Mouse (Mus musculus) limb, embryonic 10.5 days (tissue): ENCODE data around the gene Dirc2. TPM values are rescaled to one million over a fixed set of nuclear protein-coding genes. Genes with fewer than 3 reads are reported as not detected.

ENCODE experiments used
- DNase-seq: peaks from one replicate; pipeline ENCODE4 v3.0.0-alpha.2; 2017; ENCODE audit warnings: low spot score
- H3K27ac ChIP-seq: fragments of 300-500 bp; sonication (generic); 2 replicates; pipeline ENCODE4 v1.5.1; 2016; ENCODE audit warnings: mild to moderate bottlenecking
- H3K27me3 ChIP-seq: fragments of 300-500 bp; sonication (generic); 2 replicates; pipeline ENCODE4 v1.6.1; 2016; ENCODE audit warnings: low read depth, mild to moderate bottlenecking; ENCODE audit not compliant: poor library complexity, severe bottlenecking
- H3K36me3 ChIP-seq: fragments of 300-500 bp; sonication (generic); 2 replicates; pipeline ENCODE4 v1.6.1; 2016; ENCODE audit warnings: mild to moderate bottlenecking, moderate library complexity
- H3K4me1 ChIP-seq: fragments of 300-500 bp; sonication (generic); 2 replicates; pipeline ENCODE4 v1.6.1; 2016
- H3K4me3 ChIP-seq: fragments of 300-500 bp; sonication (generic); 2 replicates; pipeline ENCODE4 v1.5.1; 2016; ENCODE audit warnings: mild to moderate bottlenecking, moderate library complexity
- H3K9me3 ChIP-seq: fragments of 300-500 bp; sonication (generic); replicated peaks from 2 replicates; pipeline ENCODE4 v1.6.1; 2016; ENCODE audit warnings: mild to moderate bottlenecking
- WGBS: fragments of 180-500 bp; shearing (Covaris S2); methylation state at CpG from one replicate; pipeline ENCODE4 v1.1.7; 2016; 5-methylcytosine and 5-hydroxymethylcytosine counted together
- polyA plus RNA-seq: library from polyadenylated mRNA; unstranded; fragments of >200 nt; fragmentation: Nextera tagmentation; extraction: Ambion mirVana; gene quantifications from 2 replicates; pipeline ENCODE4 v1.2.1, GENCODE M21; 2016

The Dirc2 gene
- polyA plus RNA-seq, 1 experiment from 2014 or later = 13.3 TPM

GRCm38 (mm10) chr16:35691606-35692005 lies 77.5 kb downstream of the Dirc2 start:
- no peaks in the 10 kb centered on the region for H3K27me3 ChIP-seq
- 93% methylated on average over 7 of the region's 7 CpGs for WGBS
- no peak overlapping the region for H3K27ac ChIP-seq

DNA sequence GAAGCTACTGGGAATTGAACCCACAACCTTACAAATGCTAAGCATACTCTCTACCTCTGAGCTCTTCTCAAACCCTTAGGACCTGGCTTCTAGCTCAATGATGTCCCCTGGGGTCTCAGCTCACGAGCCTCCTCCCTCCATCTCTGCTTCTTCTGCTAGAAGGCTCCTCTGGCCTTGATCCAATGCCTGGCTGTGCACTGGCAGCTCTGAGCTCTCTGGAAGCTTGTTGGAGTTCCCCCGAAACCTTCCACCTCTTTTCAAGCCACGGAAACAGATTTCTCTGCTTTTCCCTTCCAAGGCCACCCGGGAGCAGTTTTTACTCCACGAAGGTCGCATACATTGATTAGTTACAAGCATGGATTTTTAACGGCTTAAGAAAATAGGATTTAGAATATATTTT lies 82.7 kb downstream of the Dirc2 start:
- DNase-seq = no peak
- H3K27ac ChIP-seq = no peak overlapping the region
- H3K4me3 ChIP-seq = no peak overlapping the region
- peaks cover 6% of the 10 kb centered on the region for H3K4me1 ChIP-seq
- H3K36me3 ChIP-seq = no peaks in the 10 kb centered on the region
- no peaks in the 10 kb centered on the region for H3K27me3 ChIP-seq
- H3K9me3 ChIP-seq = no peaks in the 10 kb centered on the region
- 91% methylated on average over 7 of the region's 7 CpGs for WGBS

More at GRCm38 (mm10) chr16:35691606-35692005, 77.5 kb downstream of the Dirc2 start:
- Histone ChIP-seq H3K9me3 (no peaks in the 10 kb centered on the region), H3K4me1 (no peaks in the 10 kb centered on the region), H3K4me3 (no peak overlapping the region), H3K36me3 (peaks cover 9% of the 10 kb centered on the region)
- DNase-seq = no peak

DNA sequence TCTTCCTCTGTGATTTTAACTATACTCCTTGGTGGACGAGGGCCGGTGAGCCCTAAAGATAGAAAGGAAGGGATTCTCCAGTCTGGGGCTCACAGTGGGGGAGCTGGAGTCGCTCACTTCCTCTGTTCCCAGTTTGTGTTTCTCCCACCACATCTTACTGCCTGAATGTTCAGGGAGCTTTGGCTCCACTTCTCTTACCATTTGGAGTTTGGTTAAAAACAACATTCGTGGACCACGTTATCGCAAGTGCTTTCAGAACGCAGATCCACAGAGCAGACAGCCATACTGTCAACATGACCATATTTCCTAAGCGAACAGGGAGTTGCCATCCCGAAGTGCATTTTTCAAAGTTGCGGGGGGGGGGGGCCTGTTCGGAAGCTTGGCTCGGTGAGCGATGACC lies 84.1 kb downstream of the Dirc2 start:
- DNase-seq = no peak
- H3K27ac ChIP-seq = no peak overlapping the region
- H3K36me3 ChIP-seq = no peaks in the 10 kb centered on the region
- H3K4me3 ChIP-seq = no peak overlapping the region
- H3K4me1 ChIP-seq = peaks cover 14% of the 10 kb centered on the region
- 84% methylated on average over 13 of the region's 13 CpGs for WGBS
- no peaks in the 10 kb centered on the region for H3K9me3 ChIP-seq
- H3K27me3 ChIP-seq = no peaks in the 10 kb centered on the region

DNA sequence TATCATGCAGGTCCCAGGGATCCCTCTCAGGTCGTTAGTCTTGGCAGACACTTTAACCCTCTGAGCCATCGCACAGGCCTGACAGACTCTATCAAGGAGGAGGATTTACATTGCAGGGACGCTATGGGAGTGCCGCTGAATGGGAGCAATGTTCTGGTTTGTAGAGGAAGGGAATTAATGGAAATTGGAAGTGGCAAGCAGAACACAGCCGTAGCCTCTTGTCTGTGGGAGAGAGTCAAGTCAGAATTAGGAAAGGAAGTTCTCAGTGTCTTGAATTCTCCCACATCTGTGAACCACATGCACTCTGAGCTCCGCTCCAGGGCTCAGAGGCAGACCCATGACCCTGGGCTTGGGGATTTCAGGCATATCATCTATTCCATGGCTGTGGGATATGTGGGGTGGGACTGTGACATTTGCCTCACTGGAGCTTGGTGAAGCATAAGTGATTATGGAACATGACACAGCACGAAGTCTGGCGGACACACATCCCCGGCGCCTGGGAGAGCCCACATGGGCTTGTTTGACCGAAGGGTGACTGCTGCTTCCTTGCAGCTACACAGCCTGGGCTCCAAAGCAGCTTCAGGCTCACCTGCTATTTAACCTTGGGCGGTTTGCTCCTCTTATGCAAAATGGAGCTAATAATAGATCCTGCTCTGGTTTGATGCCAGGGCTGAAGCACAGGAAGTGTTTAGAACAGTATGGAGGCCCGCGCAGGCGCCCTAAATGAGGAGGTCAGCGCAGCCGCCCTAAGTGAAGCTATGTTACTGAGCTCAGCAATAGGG lies 87.6 kb downstream of the Dirc2 start:
- no peak for DNase-seq
- H3K4me3 ChIP-seq = no peak overlapping the region
- H3K36me3 ChIP-seq = no peaks in the 10 kb centered on the region
- peaks cover 14% of the 10 kb centered on the region for H3K4me1 ChIP-seq
- no peaks in the 10 kb centered on the region for H3K9me3 ChIP-seq
- H3K27me3 ChIP-seq = no peaks in the 10 kb centered on the region
- WGBS = 63% methylated on average over 17 of the region's 17 CpGs
- H3K27ac ChIP-seq = no peak overlapping the region

GRCm38 (mm10) chr16:35678476-35678875 lies 90.7 kb downstream of the Dirc2 start:
- H3K36me3 ChIP-seq = no peaks in the 10 kb centered on the region
- H3K27ac ChIP-seq = no peak overlapping the region
- H3K27me3 ChIP-seq = no peaks in the 10 kb centered on the region
- H3K4me3 ChIP-seq = no peak overlapping the region
- DNase-seq = no peak
- peaks cover 14% of the 10 kb centered on the region for H3K4me1 ChIP-seq
- WGBS = 36% methylated on average over 3 of the region's 3 CpGs
- H3K9me3 ChIP-seq = no peaks in the 10 kb centered on the region

DNA sequence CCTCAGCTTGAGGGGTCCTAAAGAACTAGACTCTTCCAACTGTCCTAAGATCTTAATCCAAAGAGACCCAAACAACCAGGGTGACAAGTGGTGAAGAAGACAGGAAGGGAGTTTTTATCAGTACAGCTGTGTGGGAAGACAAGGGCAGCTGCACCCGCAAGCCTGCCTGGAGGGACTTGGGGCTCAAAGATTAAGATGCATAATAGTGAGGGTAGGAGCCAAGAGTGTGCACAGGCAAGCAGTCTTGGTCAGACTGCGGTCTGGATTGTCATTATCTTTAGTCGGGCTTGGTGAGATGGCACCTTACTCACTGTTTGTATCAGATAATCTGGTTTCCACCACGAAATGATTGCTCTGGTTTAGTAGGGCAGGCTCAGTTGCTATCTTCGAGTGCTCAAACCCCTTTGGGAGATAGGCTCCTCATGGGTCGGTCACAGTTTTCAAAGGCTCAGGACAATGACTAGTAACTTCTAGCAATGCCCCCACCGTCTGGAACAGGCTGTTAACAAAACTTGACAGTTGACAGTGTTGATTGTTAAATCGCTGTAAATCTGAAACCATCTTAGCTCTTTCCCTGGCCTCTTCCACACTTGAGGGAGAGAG lies 91.5 kb downstream of the Dirc2 start:
- no peaks in the 10 kb centered on the region for H3K36me3 ChIP-seq
- H3K27me3 ChIP-seq = no peaks in the 10 kb centered on the region
- 84% methylated on average over 8 of the region's 8 CpGs for WGBS
- no peak overlapping the region for H3K4me3 ChIP-seq
- peaks cover 14% of the 10 kb centered on the region for H3K4me1 ChIP-seq
- DNase-seq = no peak
- H3K9me3 ChIP-seq = no peaks in the 10 kb centered on the region
- H3K27ac ChIP-seq = no peak overlapping the region

DNA sequence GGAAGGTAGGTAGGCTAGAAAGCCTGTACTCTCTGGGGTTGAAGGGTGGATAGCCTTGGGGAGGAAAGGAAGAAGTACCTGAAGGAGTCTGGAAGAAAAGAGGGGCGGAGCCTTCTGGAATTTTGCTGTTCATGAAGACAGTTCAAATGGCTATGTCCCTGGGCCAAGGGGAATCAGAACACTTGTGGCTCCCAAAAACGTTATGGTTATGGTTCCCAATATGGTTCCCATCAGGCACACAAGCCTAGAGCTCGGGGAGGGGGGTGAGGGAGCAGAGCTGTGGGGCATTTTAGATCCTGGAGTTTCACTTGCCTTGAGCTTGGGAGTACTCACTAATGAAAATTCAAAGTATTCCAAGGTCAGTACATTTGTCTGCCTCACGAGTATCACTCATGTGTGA lies 104.3 kb downstream of the Dirc2 start:
- Histone ChIP-seq H3K27ac (no peak overlapping the region), H3K36me3 (no peaks in the 10 kb centered on the region), H3K4me1 (peaks cover 7% of the 10 kb centered on the region), H3K9me3 (no peaks in the 10 kb centered on the region), H3K4me3 (no peak overlapping the region), H3K27me3 (peaks cover 27% of the 10 kb centered on the region)
- 84% methylated on average over 4 of the region's 4 CpGs for WGBS
- no peak for DNase-seq

DNA sequence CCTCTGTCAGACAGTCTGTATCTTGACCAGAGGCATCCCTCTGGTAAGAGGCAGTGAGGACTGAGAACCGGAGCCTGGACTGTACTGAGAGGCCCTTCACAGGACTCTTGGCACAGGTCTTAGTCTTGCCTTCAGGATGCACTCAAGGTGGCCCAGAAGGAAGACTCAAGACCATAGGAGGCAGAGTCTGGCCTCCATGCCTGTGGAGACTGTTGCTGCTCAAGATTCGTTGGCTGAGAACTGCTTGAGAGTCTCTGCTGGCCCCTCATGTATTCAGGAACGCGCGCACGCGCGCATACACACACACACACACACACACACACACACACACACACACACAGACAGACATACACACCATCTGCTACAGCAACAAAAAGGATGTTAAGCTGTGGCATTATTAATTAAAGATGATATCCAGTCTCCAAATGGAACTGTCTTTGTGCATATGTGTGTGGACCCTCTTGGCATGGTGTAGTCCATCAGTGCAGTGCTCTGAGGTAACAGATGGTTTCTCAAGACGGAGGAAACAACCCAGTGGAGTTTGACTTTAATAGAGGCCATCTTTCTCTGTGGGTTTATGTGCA lies 105.2 kb downstream of the Dirc2 start:
- peaks cover 37% of the 10 kb centered on the region for H3K27me3 ChIP-seq
- no peak for DNase-seq
- H3K4me1 ChIP-seq = peaks cover 12% of the 10 kb centered on the region
- H3K36me3 ChIP-seq = no peaks in the 10 kb centered on the region
- no peak overlapping the region for H3K4me3 ChIP-seq
- WGBS = 96% methylated on average over 9 of the region's 9 CpGs
- no peak overlapping the region for H3K27ac ChIP-seq
- no peaks in the 10 kb centered on the region for H3K9me3 ChIP-seq

- H3K27me3 ChIP-seq = peaks cover 62% of the 10 kb centered on the region
- DNase-seq = peak; percentile 39
- H3K4me3 ChIP-seq = peak overlapping the region; percentile 52
- WGBS = 5% methylated on average over 36 of the region's 36 CpGs
- H3K4me1 ChIP-seq = peaks cover 12% of the 10 kb centered on the region
- H3K9me3 ChIP-seq = no peaks in the 10 kb centered on the region
- no peaks in the 10 kb centered on the region for H3K36me3 ChIP-seq
- H3K27ac ChIP-seq = no peak overlapping the region
Observed at GRCm38 (mm10) chr16:35660222-35660621, 108.9 kb downstream of the Dirc2 start.

DNA sequence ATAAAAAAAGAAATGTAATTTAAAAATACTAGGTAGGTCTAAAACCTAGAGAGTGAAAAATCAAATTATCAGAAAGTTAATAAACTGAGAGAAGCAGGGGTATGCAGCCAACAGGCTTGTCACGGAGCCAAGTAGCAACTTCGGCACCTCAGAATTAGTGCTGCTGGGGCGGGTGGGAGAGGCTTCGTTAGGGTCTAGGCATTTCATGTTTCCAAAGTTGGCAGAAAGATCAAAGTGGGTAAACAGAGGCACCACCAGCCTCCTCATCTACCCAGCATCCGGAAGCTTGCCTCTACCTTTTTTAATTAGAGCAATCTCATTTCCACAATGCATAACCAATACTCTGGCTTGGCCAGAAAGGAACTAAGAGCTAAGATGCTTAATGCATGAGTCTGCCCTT lies 115.2 kb downstream of the Dirc2 start:
- Histone ChIP-seq H3K4me3 (no peak overlapping the region), H3K27ac (no peak overlapping the region), H3K27me3 (peaks cover 26% of the 10 kb centered on the region), H3K4me1 (no peaks in the 10 kb centered on the region), H3K9me3 (no peaks in the 10 kb centered on the region), H3K36me3 (no peaks in the 10 kb centered on the region)
- DNase-seq = no peak
- 90% methylated on average over 5 of the region's 5 CpGs for whole genome bisulfite sequencing

GRCm38 (mm10) chr16:35652706-35653105 lies 116.5 kb downstream of the Dirc2 start:
- peaks cover 13% of the 10 kb centered on the region for H3K27me3 ChIP-seq
- 91% methylated on average over 3 of the region's 3 CpGs for WGBS

DNA sequence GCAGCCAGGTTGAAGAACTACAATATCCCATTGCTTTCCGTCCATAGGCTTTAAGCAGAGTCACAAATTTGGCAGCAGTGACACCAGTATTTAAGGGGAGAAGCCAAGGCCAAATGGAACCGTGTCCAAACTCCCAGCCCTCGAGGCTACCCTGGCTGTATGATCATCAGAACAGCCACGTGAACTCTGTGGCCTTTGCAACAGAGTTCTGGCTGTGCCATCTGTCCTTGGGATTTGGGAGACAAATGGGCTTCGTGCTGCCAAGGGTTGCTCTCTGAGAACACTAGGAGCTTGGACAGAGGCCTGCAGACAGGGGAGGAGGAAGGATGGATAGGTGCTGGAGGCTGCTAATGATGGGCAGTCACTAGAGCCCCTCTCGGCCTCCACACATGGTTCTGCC lies 117.0 kb downstream of the Dirc2 start:
- Histone ChIP-seq H3K27ac (no peak overlapping the region), H3K4me3 (no peak overlapping the region), H3K9me3 (no peaks in the 10 kb centered on the region), H3K27me3 (peaks cover 8% of the 10 kb centered on the region), H3K4me1 (no peaks in the 10 kb centered on the region), H3K36me3 (no peaks in the 10 kb centered on the region)
- 54% methylated on average over 6 of the region's 6 CpGs for WGBS
- DNase-seq = no peak

More at GRCm38 (mm10) chr16:35652706-35653105, 116.5 kb downstream of the Dirc2 start:
- H3K27ac ChIP-seq = no peak overlapping the region
- no peaks in the 10 kb centered on the region for H3K36me3 ChIP-seq
- no peaks in the 10 kb centered on the region for H3K4me1 ChIP-seq
- H3K9me3 ChIP-seq = no peaks in the 10 kb centered on the region
- DNase-seq = no peak
- H3K4me3 ChIP-seq = no peak overlapping the region

DNA sequence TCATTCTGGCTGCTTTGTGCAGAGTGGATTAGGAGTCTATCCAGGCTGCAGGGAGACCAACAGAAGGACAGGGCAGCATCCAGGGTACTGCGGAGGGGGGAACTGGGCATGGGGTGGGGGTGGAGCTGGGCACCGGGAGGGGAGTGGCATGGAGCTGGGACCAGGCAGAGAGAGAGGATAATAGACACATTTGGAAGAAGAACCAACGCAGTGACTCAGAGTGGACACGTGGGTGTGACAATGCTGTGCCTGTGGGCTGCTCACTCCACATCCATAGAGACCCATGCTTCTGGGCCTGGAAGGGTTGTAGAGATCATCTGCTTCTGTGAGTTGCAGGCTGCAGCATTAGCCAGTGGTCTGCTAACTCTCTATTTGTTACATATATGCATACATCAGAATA lies 120.3 kb downstream of the Dirc2 start:
- Histone ChIP-seq H3K4me3 (no peak overlapping the region), H3K9me3 (no peaks in the 10 kb centered on the region), H3K27ac (no peak overlapping the region; the same call in 1 of the 2 replicates), H3K36me3 (no peaks in the 10 kb centered on the region), H3K27me3 (no peaks in the 10 kb centered on the region), H3K4me1 (no peaks in the 10 kb centered on the region)
- WGBS = 86% methylated on average over 4 of the region's 4 CpGs
- no peak for DNase-seq
